Mouse (Mus musculus) kidney, adult 9 months (tissue): ENCODE data around the gene P2ry12.
A peak's percentile ranks its signal among the peaks of the same experiment; 100 is the strongest.

ENCODE experiments used
- DNase-seq: peaks from one replicate; pipeline ENCODE4 v3.0.0; 2022

Gene P2ry12

GRCm38 (mm10) chr3:59228730-59229551 lies 33.7 kb downstream of the P2ry12 start:
- peak; percentile 39 for DNase-seq

GRCm38 (mm10) chr3:59227696-59228095 lies 35.0 kb downstream of the P2ry12 start:
- no peak for DNase-seq

GRCm38 (mm10) chr3:59225411-59225810 lies 37.3 kb downstream of the P2ry12 start:
- DNase-seq = no peak

GRCm38 (mm10) chr3:59222303-59222702 lies 40.4 kb downstream of the P2ry12 start:
- DNase-seq = no peak

GRCm38 (mm10) chr3:59219326-59219725 lies 43.3 kb downstream of the P2ry12 start:
- DNase-seq = no peak

GRCm38 (mm10) chr3:59217211-59217610 lies 45.5 kb downstream of the P2ry12 start:
- no peak for DNase-seq

GRCm38 (mm10) chr3:59212404-59212803 lies 50.3 kb downstream of the P2ry12 start:
- DNase-seq = no peak

GRCm38 (mm10) chr3:59211784-59212183 lies 50.9 kb downstream of the P2ry12 start:
- DNase-seq = no peak

- no peak for DNase-seq
Observed at GRCm38 (mm10) chr3:59210727-59211126, 51.9 kb downstream of the P2ry12 start, which contains the start of gene P2ry13. Gene P2ry13 (minus strand): TSS chr3:59210882.

- DNase-seq = no peak
Observed at GRCm38 (mm10) chr3:59210089-59210488, 52.6 kb downstream of the P2ry12 start.

- DNase-seq = peak; percentile 81
Observed at GRCm38 (mm10) chr3:59208650-59209548, 53.8 kb downstream of the P2ry12 start.

- DNase-seq = no peak
Observed at GRCm38 (mm10) chr3:59205941-59206340, 56.7 kb downstream of the P2ry12 start.

- DNase-seq = no peak
Observed at GRCm38 (mm10) chr3:59204719-59205503, 57.8 kb downstream of the P2ry12 start.

GRCm38 (mm10) chr3:59203802-59204520 lies 58.7 kb downstream of the P2ry12 start:
- no peak for DNase-seq

- no peak for DNase-seq
Observed at GRCm38 (mm10) chr3:59197329-59197948, 65.2 kb downstream of the P2ry12 start.

GRCm38 (mm10) chr3:59194938-59195337 lies 67.7 kb downstream of the P2ry12 start, which contains the start of gene Gpr87:
Gene Gpr87 (minus strand): TSS chr3:59195104.
- no peak for DNase-seq

GRCm38 (mm10) chr3:59194099-59194498 lies 68.6 kb downstream of the P2ry12 start:
- no peak for DNase-seq

- DNase-seq = no peak
Observed at GRCm38 (mm10) chr3:59191674-59192073, 71.0 kb downstream of the P2ry12 start.

- DNase-seq = no peak
Observed at GRCm38 (mm10) chr3:59187336-59187735, 75.3 kb downstream of the P2ry12 start.

GRCm38 (mm10) chr3:59185662-59186061 lies 77.0 kb downstream of the P2ry12 start:
- DNase-seq = no peak

GRCm38 (mm10) chr3:59182129-59182528 lies 80.5 kb downstream of the P2ry12 start:
- no peak for DNase-seq

- DNase-seq = no peak
Observed at GRCm38 (mm10) chr3:59181134-59181533, 81.5 kb downstream of the P2ry12 start.
